Mouse (Mus musculus) kidney, adult 8-10 months (tissue): Measurements from ENCODE around the gene Myo1b.
"Not testable (repeated sequence)": the region's sequence is repeated elsewhere in the genome, so short reads cannot be mapped to it uniquely, and the experiment has no call there.

ENCODE experiments used
- DNase-seq, 2 experiments: peaks; one replicate each; pipeline ENCODE4 v3.0.0; 2022

Myo1b gene

GRCm38 (mm10) chr1:51894721-51895120 is 21.1 kb downstream of the Myo1b start:
- DNase-seq, result no peak

DNA sequence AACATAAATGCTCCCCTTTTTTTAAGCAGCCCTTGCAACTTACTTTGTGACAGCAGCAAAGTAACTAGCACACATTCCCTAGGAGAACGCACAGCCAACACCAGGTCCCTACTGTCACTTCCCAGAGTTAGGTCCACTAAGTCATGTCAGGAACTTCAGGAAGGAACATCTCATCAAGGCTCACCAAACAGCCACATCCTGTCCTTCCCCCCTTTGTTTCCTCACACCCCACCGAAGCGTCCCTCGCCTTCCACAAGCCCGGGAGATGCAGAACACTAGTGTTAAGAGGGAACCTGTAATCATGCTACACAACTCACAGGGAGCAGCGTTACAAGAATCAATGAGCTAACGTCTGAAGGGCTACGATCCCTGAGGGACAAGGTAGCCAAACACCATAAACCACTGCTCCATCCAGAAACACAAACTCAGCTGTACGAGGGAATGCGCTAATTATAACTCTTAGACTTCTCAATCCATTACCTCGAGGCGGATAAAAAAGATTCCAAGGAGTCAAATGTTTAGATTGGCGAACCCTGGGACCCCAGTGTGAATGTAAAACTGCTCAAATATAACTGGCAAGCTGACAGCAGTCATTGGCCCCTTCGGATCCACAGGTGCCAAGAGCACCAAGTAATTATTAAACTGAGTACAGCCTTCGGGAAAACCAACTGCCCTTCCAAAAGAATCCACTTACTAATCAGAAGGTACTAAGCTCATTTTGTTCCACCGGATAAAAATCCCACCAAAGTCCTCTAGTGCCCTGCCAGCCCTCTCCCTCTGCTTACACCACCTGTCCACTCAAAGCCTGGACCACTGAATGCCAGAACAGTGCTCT is 22.1 kb downstream of the Myo1b start:
- peak; percentile 17 to 22 for DNase-seq

- no peak for DNase-seq
These were observed 23.9 kb downstream of the Myo1b start for GRCm38 (mm10) chr1:51892005-51892404.

DNA sequence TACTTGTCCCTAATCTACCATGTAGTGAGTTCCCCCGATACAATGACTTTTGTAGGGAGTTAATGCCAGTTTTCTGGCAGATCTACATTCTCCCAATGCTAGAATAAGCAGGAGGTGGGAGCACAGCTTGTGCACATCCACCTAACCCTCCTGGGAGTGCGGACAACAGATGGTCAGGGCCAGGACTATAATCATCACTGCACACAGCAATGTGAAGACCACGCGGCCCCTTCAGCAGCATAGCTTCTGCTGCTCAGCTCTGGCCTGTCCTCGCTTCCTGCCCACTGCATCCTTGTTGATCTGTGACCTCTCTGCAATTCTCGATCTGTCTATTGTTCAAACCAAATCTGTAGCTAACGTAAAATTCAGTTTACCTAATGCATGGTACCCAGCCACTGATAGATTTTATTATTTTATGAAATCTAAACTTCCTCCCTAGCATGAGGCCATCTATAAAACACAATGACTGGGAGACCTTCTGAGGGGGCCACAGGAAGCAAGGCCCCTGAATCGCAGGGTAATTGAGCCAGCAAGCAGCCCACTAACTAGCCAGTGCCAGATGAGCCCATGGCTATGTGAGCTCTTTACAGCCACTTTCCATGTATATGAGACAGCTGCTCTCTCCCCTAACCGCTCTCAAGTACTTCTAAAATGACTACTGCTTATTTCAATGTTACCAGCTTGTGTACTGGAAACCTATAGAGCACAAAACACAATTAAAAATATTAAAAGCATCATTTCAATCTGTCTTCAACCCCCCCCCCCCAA is 27.6 kb downstream of the Myo1b start:
- DNase-seq, result no peak

GRCm38 (mm10) chr1:51885356-51885983 is 30.4 kb downstream of the Myo1b start:
- DNase-seq, result no peak

DNA sequence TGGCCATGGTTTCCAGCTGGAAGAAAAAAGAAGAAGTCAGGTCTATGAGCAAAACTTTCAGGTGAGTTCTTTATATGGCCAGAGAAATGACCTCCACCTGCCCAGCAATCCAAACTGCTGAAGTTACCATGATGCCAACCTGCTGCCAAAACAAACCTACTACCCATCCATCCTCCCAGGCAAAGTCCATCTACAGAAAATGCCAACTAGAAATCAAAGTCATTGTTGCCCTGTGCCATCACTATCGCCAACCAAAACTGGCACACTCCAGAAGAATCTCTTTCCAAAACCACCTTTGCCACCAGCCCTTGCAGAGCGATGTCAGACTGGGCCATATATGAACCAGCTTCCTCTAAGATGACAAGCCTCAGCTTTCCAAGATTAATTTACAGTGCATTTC is 32.7 kb downstream of the Myo1b start:
- DNase-seq, result no peak

- no peak for DNase-seq
These were observed 33.1 kb downstream of the Myo1b start for GRCm38 (mm10) chr1:51882752-51883151.

DNA sequence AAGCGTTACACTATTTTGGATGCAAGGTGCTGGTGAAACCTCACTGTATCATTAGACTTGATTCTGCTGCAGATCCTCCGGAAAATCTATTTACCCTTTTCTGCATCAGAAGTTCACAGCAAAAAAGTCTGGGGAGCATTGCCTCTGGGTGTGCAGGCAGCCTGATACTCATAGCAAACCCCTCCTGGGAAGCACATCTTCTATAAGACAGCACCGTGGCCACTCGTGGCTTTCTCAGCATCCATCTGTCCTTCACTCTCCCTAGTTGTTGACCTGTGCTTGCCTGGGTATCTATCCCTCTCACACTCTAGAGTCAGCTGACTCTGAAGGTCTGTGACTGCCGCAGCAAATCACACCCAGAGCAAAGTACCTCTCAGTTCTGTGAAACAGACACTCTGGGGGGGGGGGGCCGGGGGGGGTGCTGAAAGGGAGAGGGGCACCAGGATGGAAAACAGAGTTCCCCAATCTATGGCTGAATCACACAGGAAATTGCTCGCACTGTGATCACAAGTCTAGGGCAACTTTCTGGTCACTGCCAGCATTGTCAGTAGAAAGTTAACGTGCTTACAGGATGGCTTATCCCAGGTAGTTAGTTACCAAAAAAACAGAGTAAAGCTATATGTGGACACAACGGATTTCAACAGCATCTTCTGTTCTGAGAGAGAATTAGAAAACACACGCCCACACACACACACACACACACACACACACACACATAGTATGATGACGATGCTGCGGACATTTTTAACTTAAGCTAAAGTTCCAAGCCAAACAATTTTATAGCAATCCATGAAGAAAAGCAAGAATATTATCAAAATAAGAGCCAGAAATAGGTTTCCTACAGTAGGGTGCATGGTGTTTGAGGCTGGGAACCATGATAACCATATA is 35.7 kb downstream of the Myo1b start:
- no peak for DNase-seq

DNA sequence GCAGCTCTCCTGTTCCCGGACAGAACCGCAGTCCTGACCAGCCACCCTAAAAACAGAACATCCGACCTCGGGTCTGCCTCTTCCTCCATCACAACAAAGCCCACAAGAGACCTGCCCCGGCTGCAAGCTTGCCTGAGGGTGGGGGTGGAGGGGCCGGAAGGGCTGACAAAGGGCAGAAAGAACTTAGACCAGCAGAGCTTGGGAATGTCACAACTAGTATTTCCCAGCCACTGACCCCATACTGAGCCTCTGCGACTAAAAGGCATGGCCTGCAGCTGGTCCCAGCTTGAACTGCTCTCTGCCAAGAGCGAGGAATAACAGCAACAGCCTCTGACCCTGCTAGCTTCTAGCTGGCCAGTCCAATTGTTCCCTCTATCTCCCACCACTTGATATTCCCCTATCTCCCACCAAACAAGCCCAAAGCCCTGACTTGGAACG is 36.5 kb downstream of the Myo1b start:
- peak; percentile 19 to 35 for DNase-seq

- no peak for DNase-seq
These were observed 40.2 kb downstream of the Myo1b start for GRCm38 (mm10) chr1:51875462-51876225.

DNA sequence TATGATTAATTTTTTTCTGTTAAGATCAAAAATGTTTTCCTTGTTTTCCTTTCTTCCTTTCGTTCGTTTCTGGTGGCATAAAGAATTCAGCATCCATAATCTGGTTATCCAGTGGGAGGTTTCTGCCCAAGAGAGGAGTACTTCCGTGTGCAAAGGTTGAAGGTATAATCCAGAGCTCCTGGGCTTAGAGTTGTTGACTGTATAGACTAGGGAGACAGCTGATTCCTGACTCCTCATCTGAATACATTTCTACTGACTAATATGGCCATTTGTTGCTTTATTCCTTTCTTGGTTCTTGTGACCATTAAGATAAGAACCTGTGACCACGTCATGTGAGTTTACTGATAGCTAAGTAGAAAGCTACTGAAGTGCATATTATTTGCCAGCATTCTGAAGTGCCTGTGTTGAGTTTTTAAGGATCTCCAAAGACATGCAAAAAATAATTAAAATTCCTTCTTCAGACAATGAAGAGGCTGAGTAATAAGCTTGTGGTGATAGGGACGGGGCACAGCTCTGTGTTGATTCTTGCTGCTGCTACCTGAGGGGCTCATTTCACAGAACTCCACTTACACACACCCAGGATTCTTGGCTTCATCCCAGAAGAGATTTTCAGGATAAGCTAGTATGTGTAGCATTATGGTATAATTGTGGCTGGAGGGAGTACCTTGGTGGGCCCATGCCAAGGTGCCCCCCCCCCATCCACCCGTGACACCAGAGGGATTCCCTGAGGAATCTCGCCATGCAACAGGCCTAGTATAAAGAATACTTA is 43.2 kb downstream of the Myo1b start:
- DNase-seq, result no peak

DNA sequence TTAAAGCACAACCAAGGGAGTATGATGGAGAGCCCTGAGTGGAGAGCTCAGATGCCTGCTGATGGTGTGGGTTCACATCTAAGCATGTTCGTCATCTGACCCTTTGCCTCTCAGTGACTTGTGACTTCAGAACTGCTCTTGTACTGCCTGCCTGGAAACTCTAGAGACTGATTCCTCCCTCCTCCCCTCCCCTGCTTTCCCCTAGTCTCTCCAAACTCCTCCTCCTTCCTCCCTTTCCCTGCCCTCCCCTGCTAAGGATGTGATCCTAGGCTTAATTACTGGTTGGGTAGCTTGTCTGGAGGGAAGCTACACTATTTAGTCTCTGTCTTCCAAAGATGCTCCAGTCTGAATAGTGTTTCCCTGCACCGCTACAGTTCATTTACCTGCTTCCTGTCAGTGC is 44.6 kb downstream of the Myo1b start:
- not testable (repeated sequence) for DNase-seq

GRCm38 (mm10) chr1:51862828-51863421 is 52.9 kb downstream of the Myo1b start:
- DNase-seq, result no peak

DNA sequence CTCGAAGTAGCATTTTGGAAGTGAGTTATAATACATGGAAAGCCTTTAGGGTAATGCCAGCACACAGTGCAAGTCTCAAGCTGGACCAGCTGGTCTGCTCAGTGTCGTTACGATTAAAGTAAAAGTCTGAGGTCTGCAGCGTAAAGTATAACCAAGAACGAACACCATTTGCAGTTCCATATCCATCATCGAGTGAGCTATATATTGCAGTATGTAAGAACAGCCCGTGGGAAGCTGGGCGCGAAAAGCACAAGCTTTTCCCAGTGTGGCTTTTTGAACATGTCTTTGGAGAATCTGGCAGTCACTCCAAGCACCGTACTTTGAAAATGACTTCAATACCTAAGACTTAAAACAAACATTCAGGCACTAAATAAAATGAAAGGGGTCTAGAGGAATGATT is 55.0 kb downstream of the Myo1b start:
- no peak for DNase-seq

DNA sequence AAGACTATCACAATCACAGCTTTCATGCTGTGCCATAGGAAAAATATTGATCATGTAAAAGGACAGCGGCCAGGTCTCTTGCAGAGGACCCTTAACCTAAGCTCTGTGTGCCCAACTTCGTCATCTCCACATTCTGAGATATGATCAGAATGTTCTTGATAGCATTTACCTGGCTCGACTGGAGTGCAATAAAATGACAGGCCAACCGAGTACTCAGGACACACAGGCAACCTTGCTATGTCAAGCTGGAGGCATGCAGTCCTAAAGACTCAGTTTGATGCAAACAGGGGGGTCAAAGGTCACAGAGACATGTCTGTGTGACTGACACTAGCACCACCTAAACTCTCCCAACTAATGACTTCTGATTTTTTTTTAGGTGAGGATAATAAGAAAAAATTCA is 58.9 kb downstream of the Myo1b start:
- DNase-seq, result no peak

DNA sequence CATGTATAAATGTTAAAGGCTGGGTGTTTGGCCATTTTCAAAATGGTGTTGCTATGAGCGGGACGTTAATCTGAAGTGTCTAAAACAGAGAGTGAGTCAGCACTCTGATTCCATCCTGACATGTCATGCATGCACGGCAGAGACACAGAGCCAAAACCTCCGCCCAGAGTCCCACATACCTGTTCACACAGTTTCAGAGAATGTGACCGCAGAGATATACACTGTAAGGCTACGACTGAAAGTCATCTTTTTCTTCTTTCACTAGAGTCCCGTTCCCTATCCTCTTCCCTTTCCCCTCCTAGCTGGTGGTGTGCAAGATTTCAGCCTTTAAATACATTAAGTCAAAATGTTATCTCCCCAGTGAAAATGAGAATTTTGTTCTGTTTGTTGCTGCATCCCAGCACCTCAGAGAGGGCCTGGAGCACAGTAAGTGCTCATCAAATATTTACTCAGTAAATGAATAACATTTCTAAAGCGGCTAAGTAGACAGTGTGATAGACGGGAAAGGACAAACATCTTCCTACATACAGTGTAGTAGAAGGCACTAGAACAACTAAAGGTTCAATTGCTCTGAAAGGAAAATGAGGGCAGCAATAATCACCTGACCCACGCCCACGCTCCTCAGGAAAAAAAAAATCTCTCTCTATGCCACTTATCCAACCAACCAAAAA is 59.5 kb downstream of the Myo1b start:
- no peak for DNase-seq

GRCm38 (mm10) chr1:51855541-51856244 is 60.2 kb downstream of the Myo1b start:
- peak in 1 of 2 experiments; percentile 37 for DNase-seq

- no peak for DNase-seq
These were observed 63.6 kb downstream of the Myo1b start for GRCm38 (mm10) chr1:51852314-51852713.

DNA sequence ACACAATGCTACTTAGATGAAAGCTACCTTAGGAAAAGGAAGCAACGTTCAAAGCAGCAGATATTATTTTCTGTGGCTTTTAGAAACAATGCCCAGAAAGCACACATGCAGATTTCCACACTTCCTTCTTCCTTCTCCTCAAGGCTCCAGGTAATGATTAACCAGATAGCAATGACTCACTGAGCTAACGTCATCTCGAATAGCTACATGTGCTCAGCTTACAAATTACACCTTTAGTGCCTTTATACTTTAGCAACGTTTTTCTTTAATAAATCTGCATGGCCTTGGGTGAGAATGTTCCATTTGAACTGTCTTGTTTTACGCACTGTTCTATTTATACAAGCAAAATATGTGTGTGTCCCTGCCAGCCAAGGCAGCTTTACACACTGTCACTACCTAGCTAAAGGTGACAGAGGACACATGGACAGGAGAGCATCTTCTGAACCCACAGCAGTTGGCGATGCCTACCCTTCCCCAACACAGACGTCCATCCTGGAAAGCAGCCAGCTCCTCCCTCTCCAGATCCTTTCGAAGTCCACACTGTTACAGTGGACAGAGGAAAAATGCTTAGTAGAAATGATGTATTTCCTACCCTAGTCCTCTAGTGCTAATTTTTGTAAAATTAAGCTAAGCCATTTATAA is 66.2 kb downstream of the Myo1b start:
- peak; percentile 13 to 64 for DNase-seq
